Mouse (Mus musculus) spleen, adult 10 weeks (tissue): ENCODE results near the gene Sema4d. TPM values are rescaled to one million over a fixed set of nuclear protein-coding genes. Genes with fewer than 3 reads are reported as not detected.

Experiments
- polyA plus RNA-seq: library from polyadenylated mRNA; stranded (reverse); fragments of 350-450 nt; fragmentation: Illumina TruSeq; extraction: RNeasy Lipid Tissue Mini Kit (QIAGEN cat#74804); gene quantifications from one replicate; pipeline ENCODE4 v1.2.3, GENCODE M21; 2015; ENCODE audit warnings: low replicate concordance; ENCODE audit not compliant: insufficient read depth

Gene Sema4d
- polyA plus RNA-seq = 73.6 TPM

GRCm38 (mm10) chr13:51793425-51793891 is at the start of gene Sema4d:
TSS of gene Sema4d (minus strand) at chr13:51793747.

GRCm38 (mm10) chr13:51651408-51652064 is 142.0 kb downstream of the Sema4d start, which contains the start of gene Secisbp2:
TSS of gene Secisbp2 (plus strand) at chr13:51651697.

DNA sequence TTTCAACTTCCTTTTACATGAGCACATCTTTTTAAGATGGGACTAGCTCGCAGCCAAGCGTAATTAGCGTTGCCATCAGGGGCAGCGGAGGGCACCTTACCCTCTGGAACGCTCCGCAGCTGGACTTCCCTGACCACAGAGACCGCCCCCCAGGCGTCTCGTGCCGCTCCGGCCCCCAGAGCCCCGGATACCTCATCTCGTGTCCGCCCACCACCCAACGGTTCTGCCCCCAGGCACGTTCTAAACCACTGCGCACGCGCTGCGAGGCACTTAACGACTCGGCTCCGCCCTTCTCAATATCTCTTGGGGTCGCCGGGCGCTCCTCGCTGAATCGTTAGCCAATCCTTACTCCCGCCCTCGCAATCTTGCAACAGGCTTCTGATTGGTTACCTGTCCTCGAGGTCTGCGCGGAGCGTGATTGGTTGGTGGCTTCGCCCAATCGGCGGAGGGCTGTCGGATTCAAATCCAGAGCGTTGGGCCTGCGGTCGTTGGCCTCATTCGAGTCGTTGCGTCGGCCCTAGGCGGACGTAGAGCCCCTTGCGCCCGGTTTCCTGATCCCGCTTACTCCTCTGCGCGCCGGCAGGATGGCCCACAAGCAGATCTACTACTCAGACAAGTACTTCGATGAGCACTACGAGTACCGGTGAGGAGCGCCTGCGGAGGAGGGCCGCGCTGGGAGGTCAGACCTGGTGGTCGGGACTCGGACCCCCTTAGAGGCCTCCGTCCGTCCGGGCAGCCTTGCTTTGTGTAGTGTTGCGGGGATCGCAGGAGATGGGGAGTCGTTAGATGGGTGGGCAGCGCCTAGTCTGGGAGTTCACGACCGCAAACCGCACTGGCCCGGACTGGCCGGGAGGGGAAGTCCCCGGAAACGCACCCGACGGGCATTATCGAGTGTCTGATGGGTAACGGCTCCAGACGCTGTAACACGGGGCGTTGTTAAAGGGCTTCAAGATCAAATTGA is 148.4 kb downstream of the Sema4d start, which contains the start of gene Cks2:
TSS of gene Cks2 (plus strand) at position 404 of the 961 bp plus-strand sequence.

Other genes with a start within 250 kb of the Sema4d start
- gene Shc3, start 224.3 kb downstream of the Sema4d start, polyA plus RNA-seq = not detected
- 61.9 TPM for gene Cks2, start 148.5 kb downstream of the Sema4d start, polyA plus RNA-seq
- gene Secisbp2, start 142.1 kb downstream of the Sema4d start, polyA plus RNA-seq = 33.7 TPM
- 1.0 TPM for gene Gadd45g, start 52.9 kb upstream of the Sema4d start, polyA plus RNA-seq